Mouse (Mus musculus): ENCODE results near the gene Cask. TPM values are rescaled to one million over a fixed set of nuclear protein-coding genes. Genes with fewer than 3 reads are reported as not detected.

Cask gene
- total RNA-seq, 2 experiments from 2014 or later: 21.7 to 27.5 TPM

Small RNA genes within 50 kb of the gene (microRNA-seq; reads per million reads assigned to microRNA genes)
- 0 reads per million in 2 experiments for gene Gm25246

Other genes with a start within 250 kb of the Cask start
- gene Gpr34, start 219.3 kb downstream of the Cask start, total RNA-seq (2021): 1 to 10 TPM; 1.1 TPM
- not detected for gene Gpr82, start 190.0 kb downstream of the Cask start, total RNA-seq (2021)

Measured in heart, postnatal 4 days (tissue).